Mouse (Mus musculus): ENCODE data around the gene Mettl2. TPM values are rescaled to one million over a fixed set of nuclear protein-coding genes. Genes with fewer than 3 reads are reported as not detected.

The Mettl2 gene
- total RNA-seq, 1 experiment = 57.6 TPM

DNA sequence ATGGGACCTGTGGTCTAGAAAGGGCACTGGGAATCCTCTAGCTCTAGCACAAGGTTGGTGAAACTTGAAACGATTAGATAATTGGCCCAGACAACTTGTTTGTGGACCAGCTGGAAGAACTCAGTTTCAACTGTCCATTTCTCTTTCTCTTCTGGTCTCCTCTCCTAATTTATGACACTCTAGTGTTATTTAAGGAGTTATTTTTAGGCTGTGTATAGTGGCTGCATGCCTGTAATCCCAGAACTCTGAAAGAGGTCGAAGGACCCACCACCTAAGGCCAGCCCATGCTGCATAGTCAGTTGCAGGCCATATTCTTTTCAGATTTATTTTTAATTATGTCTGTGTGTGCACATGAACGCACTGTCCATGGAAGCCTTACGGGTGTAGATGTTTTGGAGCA lies 53.3 kb downstream of the Mettl2 start:
- TF ChIP-seq ZC3H11A (IDR thresholded peaks at IDR 0.05; ENCODE audit: borderline replicate concordance, low read depth, low read length) (no peak), ZNF384 (IDR thresholded peaks at IDR 0.05; ENCODE audit: low read depth, low read length) (no peak), CHD2 (IDR thresholded peaks at IDR 0.05; ENCODE audit: low read depth, low read length) (no peak), MAFK (IDR thresholded peaks at IDR 0.05; ENCODE audit: insufficient read depth, low read depth, low read length) (no peak), HCFC1 (IDR thresholded peaks at IDR 0.05; ENCODE audit: borderline replicate concordance, insufficient read depth, low read length) (no peak)
- Histone ChIP-seq H3K4me3 (ENCODE audit: insufficient read depth in 1 of 2, low read depth in 1 of 2, low read length in 2 of 2, poor library complexity in 1 of 2, severe bottlenecking in 1 of 2) (no peak overlapping the region), H3K9me3 (ENCODE audit: control insufficient read depth, insufficient read depth, low read depth, low read length) (no peaks in the 10 kb centered on the region), H3K27ac (ENCODE audit: insufficient read depth, low read depth, low read length, poor library complexity, severe bottlenecking) (no peak overlapping the region), H3K9ac (ENCODE audit: insufficient read depth, low read depth, low read length, poor library complexity, severe bottlenecking) (no peak overlapping the region), H3K36me3 (ENCODE audit: control insufficient read depth, insufficient read depth, low read length, poor library complexity, severe bottlenecking) (peaks cover 2% of the 10 kb centered on the region; the same call in 1 of the 2 replicates), H3K4me1 (ENCODE audit: control insufficient read depth in 2 of 2, insufficient read depth in 2 of 2, low read length in 2 of 2, poor library complexity in 1 of 2) (peaks cover 0 to 2% of the 10 kb centered on the region in 2 experiments; a peak in 1 of 4 replicates)
- DNase-seq (ENCODE audit: low read depth, low spot score) = no peak
- in situ Hi-C loops (cut with MboI; ENCODE audit: low sequenced_read_pairs in 2 of 2, unreplicated experiment in 2 of 2) = no loop called here

DNA sequence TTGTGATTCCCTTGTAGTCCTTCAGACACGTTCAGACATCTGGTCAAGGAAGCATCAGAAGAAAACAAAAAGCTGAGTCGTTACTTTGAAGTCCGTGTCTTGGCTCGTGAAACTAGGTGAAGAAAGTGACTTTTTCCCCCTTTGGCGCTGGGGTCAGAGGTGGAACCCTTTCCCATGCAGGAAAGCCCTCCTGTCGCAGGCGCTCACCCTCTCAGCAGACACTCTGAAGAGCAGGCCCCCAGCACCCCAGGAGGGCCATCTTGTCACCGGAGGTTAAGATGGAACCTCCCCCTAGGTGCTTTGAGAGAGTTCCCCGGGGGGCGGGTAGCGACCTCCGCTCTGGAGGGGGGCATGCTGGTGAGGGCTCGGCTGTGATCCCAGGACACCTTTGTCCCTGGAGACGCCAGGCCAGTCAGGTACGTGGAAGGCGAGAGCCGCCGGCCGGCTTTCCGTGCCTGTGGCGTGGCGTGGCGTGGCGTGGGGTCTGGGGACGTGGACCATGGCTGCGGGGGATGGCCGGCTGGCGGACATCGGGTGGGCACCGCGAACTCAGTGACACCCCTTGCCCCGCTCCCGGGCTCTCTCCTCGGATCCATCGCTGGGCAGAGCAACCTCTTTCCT lies 54.4 kb downstream of the Mettl2 start:
- DNase-seq (ENCODE audit: low read depth, low spot score) = no peak
- Histone ChIP-seq H3K4me3 (ENCODE audit: insufficient read depth in 1 of 2, low read depth in 1 of 2, low read length in 2 of 2, poor library complexity in 1 of 2, severe bottlenecking in 1 of 2) (peak overlapping the region; percentile 97 to 98), H3K4me1 (ENCODE audit: control insufficient read depth in 2 of 2, insufficient read depth in 2 of 2, low read length in 2 of 2, poor library complexity in 1 of 2) (peaks cover 0 to 2% of the 10 kb centered on the region in 2 experiments; a peak in 2 of 4 replicates), H3K9ac (ENCODE audit: insufficient read depth, low read depth, low read length, poor library complexity, severe bottlenecking) (peak overlapping the region; percentile 87), H3K27ac (ENCODE audit: insufficient read depth, low read depth, low read length, poor library complexity, severe bottlenecking) (peak overlapping the region; percentile 84), H3K9me3 (ENCODE audit: control insufficient read depth, insufficient read depth, low read depth, low read length) (no peaks in the 10 kb centered on the region), H3K36me3 (ENCODE audit: control insufficient read depth, insufficient read depth, low read length, poor library complexity, severe bottlenecking) (peaks cover 4% of the 10 kb centered on the region; the same call in 1 of the 2 replicates)
- no peak for TF ChIP-seq CHD2 (IDR thresholded peaks at IDR 0.05; ENCODE audit: low read depth, low read length)
- TF ChIP-seq MAFK (IDR thresholded peaks at IDR 0.05; ENCODE audit: insufficient read depth, low read depth, low read length) = 0 out of 2 replicates have a peak, but pooled peaks have one; percentile 3
- in situ Hi-C loops (cut with MboI; ENCODE audit: low sequenced_read_pairs in 2 of 2, unreplicated experiment in 2 of 2) = no loop called here

DNA sequence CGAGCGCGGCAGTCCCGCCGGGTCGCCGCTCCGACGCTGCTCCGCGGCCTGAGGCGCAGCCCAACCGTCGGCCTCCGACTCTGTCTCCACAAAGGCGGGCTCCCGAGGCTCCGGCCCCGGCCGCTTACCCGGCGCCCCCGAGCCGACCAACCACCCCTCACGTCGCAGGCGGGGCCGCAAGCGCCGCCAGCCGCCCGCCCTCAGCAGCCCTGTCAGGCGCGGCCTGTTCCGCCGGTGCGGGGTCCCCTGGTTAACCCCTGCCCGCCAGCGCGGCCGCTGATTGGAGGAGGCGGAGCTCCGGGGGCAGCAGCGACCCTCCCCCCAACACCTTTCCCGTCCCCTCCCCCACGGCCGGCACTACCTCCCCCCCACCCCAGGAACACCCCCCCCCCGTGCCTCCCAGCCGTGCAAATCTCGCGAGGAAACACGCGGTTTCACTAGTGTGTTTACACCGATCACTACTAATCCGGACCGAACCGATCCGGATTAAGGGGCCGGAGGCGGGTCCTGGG lies 55.0 kb downstream of the Mettl2 start:
- Histone ChIP-seq H3K4me1 (ENCODE audit: control insufficient read depth in 2 of 2, insufficient read depth in 2 of 2, low read length in 2 of 2, poor library complexity in 1 of 2) (peaks cover 0 to 2% of the 10 kb centered on the region in 2 experiments; a peak in 2 of 4 replicates), H3K9ac (ENCODE audit: insufficient read depth, low read depth, low read length, poor library complexity, severe bottlenecking) (peak overlapping the region; percentile 98), H3K27ac (ENCODE audit: insufficient read depth, low read depth, low read length, poor library complexity, severe bottlenecking) (peak overlapping the region; percentile 87), H3K36me3 (ENCODE audit: control insufficient read depth, insufficient read depth, low read length, poor library complexity, severe bottlenecking) (peaks cover 2% of the 10 kb centered on the region), H3K9me3 (ENCODE audit: control insufficient read depth, insufficient read depth, low read depth, low read length) (no peaks in the 10 kb centered on the region), H3K4me3 (ENCODE audit: insufficient read depth in 1 of 2, low read depth in 1 of 2, low read length in 2 of 2, poor library complexity in 1 of 2, severe bottlenecking in 1 of 2) (peak overlapping the region; percentile 97 to 98)
- DNase-seq (ENCODE audit: low read depth, low spot score) = peak; percentile 92
- peak; percentile 76; the same call in 1 of the 2 replicates for TF ChIP-seq CHD2 (IDR thresholded peaks at IDR 0.05; ENCODE audit: low read depth, low read length)
- no peak for TF ChIP-seq ZC3H11A (IDR thresholded peaks at IDR 0.05; ENCODE audit: borderline replicate concordance, low read depth, low read length)
- in situ Hi-C loops (cut with MboI; ENCODE audit: low sequenced_read_pairs in 2 of 2, unreplicated experiment in 2 of 2) = no loop called here

DNA sequence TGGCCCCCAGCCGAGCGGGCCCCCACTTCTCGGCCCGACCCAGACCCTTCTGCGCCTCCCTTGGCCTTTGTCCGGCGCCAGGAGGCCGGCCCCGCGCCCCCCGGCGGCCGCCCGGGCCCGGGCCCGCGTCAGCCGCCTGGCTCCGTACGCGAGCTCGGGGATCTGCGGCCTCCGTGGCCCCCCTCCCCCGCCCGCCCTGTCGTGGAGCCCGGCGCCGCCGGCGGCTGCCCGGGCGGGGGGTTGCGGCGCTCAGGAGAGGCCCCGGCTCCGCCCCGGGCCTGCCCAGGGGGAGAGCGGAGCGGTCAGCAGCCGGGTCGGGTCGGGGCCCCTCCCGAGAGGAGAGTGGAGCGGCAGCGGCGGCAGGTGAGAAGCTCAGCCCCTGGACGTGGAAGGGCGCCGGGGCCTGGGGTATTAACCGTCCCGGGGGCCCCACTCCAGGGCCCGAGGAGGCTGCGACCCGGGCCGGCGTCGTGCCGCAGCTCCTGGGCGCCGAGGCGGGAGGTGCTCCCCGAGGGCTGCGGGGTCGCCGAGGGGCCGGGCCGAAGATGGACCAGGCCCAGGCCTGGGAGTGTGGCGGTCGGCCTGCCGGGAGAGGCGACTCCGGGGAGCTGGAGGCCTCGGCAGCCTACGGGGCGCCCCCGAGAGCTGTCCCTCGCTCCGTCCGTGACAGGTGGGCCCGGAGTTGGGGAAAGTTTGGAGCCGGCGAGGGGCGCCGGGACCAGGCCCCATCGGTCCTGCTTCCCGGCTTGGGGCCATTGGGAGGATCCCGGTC lies 55.6 kb downstream of the Mettl2 start:
- Histone ChIP-seq H3K36me3 (ENCODE audit: control insufficient read depth, insufficient read depth, low read length, poor library complexity, severe bottlenecking) (peaks cover 2% of the 10 kb centered on the region), H3K27ac (ENCODE audit: insufficient read depth, low read depth, low read length, poor library complexity, severe bottlenecking) (peak overlapping the region; percentile 87), H3K4me1 (ENCODE audit: control insufficient read depth in 2 of 2, insufficient read depth in 2 of 2, low read length in 2 of 2, poor library complexity in 1 of 2) (peaks cover 0 to 2% of the 10 kb centered on the region in 2 experiments; a peak in 2 of 4 replicates), H3K9me3 (ENCODE audit: control insufficient read depth, insufficient read depth, low read depth, low read length) (no peaks in the 10 kb centered on the region), H3K4me3 (ENCODE audit: insufficient read depth in 1 of 2, low read depth in 1 of 2, low read length in 2 of 2, poor library complexity in 1 of 2, severe bottlenecking in 1 of 2) (peak overlapping the region; percentile 76 to 98), H3K9ac (ENCODE audit: insufficient read depth, low read depth, low read length, poor library complexity, severe bottlenecking) (peak overlapping the region; percentile 98)
- in situ Hi-C loops (cut with MboI; ENCODE audit: low sequenced_read_pairs in 2 of 2, unreplicated experiment in 2 of 2) = no loop called here
- no peak for TF ChIP-seq ZC3H11A (IDR thresholded peaks at IDR 0.05; ENCODE audit: borderline replicate concordance, low read depth, low read length)
- no peak for TF ChIP-seq ZNF384 (IDR thresholded peaks at IDR 0.05; ENCODE audit: low read depth, low read length)
- TF ChIP-seq CHD2 (IDR thresholded peaks at IDR 0.05; ENCODE audit: low read depth, low read length) = no peak
- TF ChIP-seq HCFC1 (IDR thresholded peaks at IDR 0.05; ENCODE audit: borderline replicate concordance, insufficient read depth, low read length) = no peak
- no peak for TF ChIP-seq MAFK (IDR thresholded peaks at IDR 0.05; ENCODE audit: insufficient read depth, low read depth, low read length)
- no peak for DNase-seq (ENCODE audit: low read depth, low spot score)

Measured in ES-E14 (cell line).